Mouse (Mus musculus) bone marrow, adult 2 months (tissue): ENCODE results near the gene Borcs6.

ENCODE experiments used
- CTCF ChIP-seq: fragments of 200-500 bp; IDR thresholded peaks from 2 replicates; pipeline ENCODE4 v1.5.1; 2011; ENCODE audit warnings: low read length, control low read depth; ENCODE audit not compliant: control insufficient read depth, insufficient read depth
- POLR2A ChIP-seq: fragments of 200-500 bp; IDR thresholded peaks from 2 replicates; pipeline ENCODE4 v1.6.1; 2011; ENCODE audit warnings: low read depth, mild to moderate bottlenecking, control low read depth, low read length, borderline replicate concordance; ENCODE audit not compliant: control insufficient read depth

- TF ChIP-seq CTCF (no peak), POLR2A (no peak)
Observed at GRCm38 (mm10) chr11:69010400-69011323, 48.9 kb upstream of the Borcs6 start.
